Mouse (Mus musculus) heart, embryonic 11.5 days (tissue): ENCODE measurements around the gene Rcc1. TPM values are rescaled to one million over a fixed set of nuclear protein-coding genes. Genes with fewer than 3 reads are reported as not detected.
"Not testable (repeated sequence)": the region's sequence is repeated elsewhere in the genome, so short reads cannot be mapped to it uniquely, and the experiment has no call there.

Experiments used
- ATAC-seq: fragments of 200-750 bp; cut with Nextera tagmentation; replicated peaks from 2 replicates; pipeline ENCODE4 v1.8.0; 2017; ENCODE audit warnings: moderate library complexity; ENCODE audit not compliant: insufficient number of reproducible peaks, low FRiP score, low TSS enrichment
- H3K27ac ChIP-seq: fragments of 300-500 bp; sonication (generic); 2 replicates; pipeline ENCODE4 v1.5.1; 2014; ENCODE audit warnings: mild to moderate bottlenecking, low read depth, low read length
- H3K27me3 ChIP-seq: fragments of 300-500 bp; sonication (generic); 2 replicates; pipeline ENCODE4 v1.6.1; 2014; ENCODE audit warnings: mild to moderate bottlenecking, low read length, mixed read lengths; ENCODE audit not compliant: control insufficient read depth, insufficient read depth
- H3K36me3 ChIP-seq: fragments of 300-500 bp; sonication (generic); 2 replicates; pipeline ENCODE4 v1.6.1; 2014; ENCODE audit warnings: mild to moderate bottlenecking, low read length, moderate library complexity, mixed read lengths; ENCODE audit not compliant: control insufficient read depth, insufficient read depth
- H3K4me1 ChIP-seq: fragments of 300-500 bp; sonication (generic); 2 replicates; pipeline ENCODE4 v1.6.1; 2014; ENCODE audit warnings: low read length; ENCODE audit not compliant: control insufficient read depth, insufficient read depth
- H3K4me2 ChIP-seq: fragments of 300-500 bp; sonication (generic); 2 replicates; pipeline ENCODE4 v1.6.1; 2014; ENCODE audit warnings: mild to moderate bottlenecking, moderate library complexity
- H3K4me3 ChIP-seq: fragments of 300-500 bp; sonication (generic); 2 replicates; pipeline ENCODE4 v1.5.1; 2014; ENCODE audit warnings: low read depth, low read length
- H3K9ac ChIP-seq: fragments of 300-500 bp; sonication (generic); 2 replicates; pipeline ENCODE4 v1.6.1; 2014; ENCODE audit warnings: mild to moderate bottlenecking, low read depth, low read length, moderate library complexity
- H3K9me3 ChIP-seq: fragments of 300-500 bp; sonication (generic); replicated peaks from 2 replicates; pipeline ENCODE4 v1.6.1; 2016; ENCODE audit warnings: low read length; ENCODE audit not compliant: control insufficient read depth
- WGBS: fragments of 180-500 bp; shearing (Covaris S2); extraction: QIAGEN DNeasy Blood & Tissue Kit; methylation state at CpG from one replicate; pipeline ENCODE4 v1.1.7; 2014; ENCODE audit not compliant: insufficient replicate concordance; 5-methylcytosine and 5-hydroxymethylcytosine counted together
- polyA plus RNA-seq: library from polyadenylated mRNA; unstranded; fragments of >200 nt; fragmentation: Nextera tagmentation; extraction: Ambion mirVana; gene quantifications from 2 replicates; pipeline ENCODE4 v1.2.1, GENCODE M21; 2014

Rcc1 gene
- polyA plus RNA-seq, 1 experiment from 2014 or later: 28.1 TPM

DNA sequence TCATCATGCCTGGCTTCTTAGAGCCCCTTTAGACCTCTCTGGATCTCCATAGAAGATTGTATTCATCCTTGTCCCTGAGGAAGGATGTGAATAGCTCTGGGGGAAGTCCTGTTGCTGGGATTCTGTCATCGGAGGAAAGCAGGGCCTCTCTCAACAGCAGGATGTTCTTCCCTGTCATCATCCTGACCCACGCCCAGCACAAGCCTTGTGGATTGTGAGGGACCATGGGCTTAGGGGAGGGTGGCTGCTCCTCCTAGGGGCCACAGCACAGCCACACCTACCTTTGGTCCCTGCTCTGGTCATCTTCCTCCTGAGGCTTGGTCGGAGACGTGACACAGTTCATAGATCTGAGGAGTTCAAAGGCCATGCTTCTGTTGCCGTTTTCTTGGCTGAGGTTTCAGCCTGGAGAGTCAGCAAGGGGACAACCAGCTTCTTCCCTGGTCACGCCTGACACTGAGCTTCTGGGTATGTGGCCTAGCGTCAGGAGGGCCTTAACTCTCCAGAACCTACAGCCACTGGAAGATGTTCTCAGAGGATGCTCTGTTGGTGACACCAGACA, 59.6 kb downstream of the Rcc1 start:
- Histone ChIP-seq H3K36me3 (peaks cover 16% of the 10 kb centered on the region), H3K4me3 (no peak overlapping the region), H3K4me2 (no peak overlapping the region), H3K27ac (no peak overlapping the region), H3K9me3 (peaks cover 3% of the 10 kb centered on the region; the same call in 1 of the 2 replicates), H3K9ac (no peak overlapping the region), H3K27me3 (no peaks in the 10 kb centered on the region), H3K4me1 (no peaks in the 10 kb centered on the region)
- WGBS: 81% methylated on average over 7 of the region's 7 CpGs
- no peak for ATAC-seq

DNA sequence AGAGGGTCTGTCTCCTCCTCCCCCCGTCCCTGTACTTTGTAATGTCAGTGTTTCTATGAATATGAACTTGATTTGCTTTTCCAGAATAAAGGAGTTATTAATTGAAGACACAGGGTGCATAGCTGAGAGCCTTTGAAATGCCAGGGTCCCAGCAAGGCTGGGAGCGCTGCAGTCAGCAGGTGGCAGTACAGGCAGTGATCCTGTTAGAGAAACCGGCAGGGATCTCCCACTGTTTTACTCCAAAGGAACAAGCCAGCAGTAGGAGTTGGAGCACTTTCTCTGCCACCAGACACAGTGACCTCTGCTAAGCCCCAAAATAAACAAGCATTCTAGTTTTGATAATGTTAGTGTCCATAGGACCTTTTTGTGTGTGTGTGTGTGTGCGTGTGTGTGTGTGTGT, 60.4 kb downstream of the Rcc1 start:
- Histone ChIP-seq H3K4me3 (no peak overlapping the region), H3K9ac (no peak overlapping the region), H3K27me3 (no peaks in the 10 kb centered on the region), H3K4me2 (no peak overlapping the region), H3K9me3 (peaks cover 3% of the 10 kb centered on the region; the same call in 1 of the 2 replicates), H3K4me1 (no peaks in the 10 kb centered on the region), H3K36me3 (peaks cover 16% of the 10 kb centered on the region), H3K27ac (no peak overlapping the region)
- no peak for ATAC-seq
- WGBS: 51% methylated on average over 4 of the region's 4 CpGs

GRCm38 (mm10) chr4:132291624-132292335, 61.6 kb downstream of the Rcc1 start:
- no peak overlapping the region for H3K4me3 ChIP-seq

GRCm38 (mm10) chr4:132291056-132291455, 62.3 kb downstream of the Rcc1 start:
- WGBS: 92% methylated on average over 4 of the region's 4 CpGs
- H3K27me3 ChIP-seq: no peaks in the 10 kb centered on the region
- no peak for ATAC-seq
- peaks cover 3% of the 10 kb centered on the region; the same call in 1 of the 2 replicates for H3K9me3 ChIP-seq
- no peak overlapping the region for H3K27ac ChIP-seq
- no peak overlapping the region for H3K9ac ChIP-seq
- peaks cover 21% of the 10 kb centered on the region for H3K36me3 ChIP-seq
- H3K4me3 ChIP-seq: no peak overlapping the region
- no peak overlapping the region for H3K4me2 ChIP-seq
- H3K4me1 ChIP-seq: no peaks in the 10 kb centered on the region

More at GRCm38 (mm10) chr4:132291624-132292335, 61.6 kb downstream of the Rcc1 start:
- Histone ChIP-seq H3K36me3 (peaks cover 18% of the 10 kb centered on the region), H3K27me3 (no peaks in the 10 kb centered on the region), H3K4me2 (no peak overlapping the region), H3K27ac (no peak overlapping the region), H3K9me3 (peaks cover 3% of the 10 kb centered on the region; the same call in 1 of the 2 replicates), H3K9ac (no peak overlapping the region), H3K4me1 (no peaks in the 10 kb centered on the region)
- 82% methylated on average over 12 of the region's 12 CpGs for WGBS
- no peak for ATAC-seq

- 88% methylated on average over 2 of the region's 5 CpGs for WGBS
- peaks cover 26% of the 10 kb centered on the region for H3K36me3 ChIP-seq
- H3K4me3 ChIP-seq, H3K27me3 ChIP-seq, H3K4me1 ChIP-seq, H3K27ac ChIP-seq, H3K9me3 ChIP-seq, H3K9ac ChIP-seq, ATAC-seq, H3K4me2 ChIP-seq: not testable (repeated sequence)
Measured at GRCm38 (mm10) chr4:132288840-132289239, 64.6 kb downstream of the Rcc1 start.

Other genes starting within 250 kb of the Rcc1 start
- 0.53 and 1.3 TPM in 2 replicates for gene Oprd1, start 209.1 kb downstream of the Rcc1 start, polyA plus RNA-seq
- 72.5 and 77.9 TPM in 2 replicates for gene Ythdf2, start 141.3 kb downstream of the Rcc1 start, polyA plus RNA-seq
- gene Gmeb1, start 92.0 kb downstream of the Rcc1 start, polyA plus RNA-seq: 28.1 and 28.3 TPM in 2 replicates
- gene Taf12, start 79.2 kb downstream of the Rcc1 start, polyA plus RNA-seq: 35.7 and 37.3 TPM in 2 replicates
- gene Rab42, start 50.2 kb downstream of the Rcc1 start, polyA plus RNA-seq: 0.57 and 1.8 TPM in 2 replicates
- 72.0 and 81.8 TPM in 2 replicates for gene Trnau1ap, start 24.1 kb downstream of the Rcc1 start, polyA plus RNA-seq
- gene Phactr4, start 68.9 kb upstream of the Rcc1 start, polyA plus RNA-seq: 24.5 and 29.1 TPM in 2 replicates
- 12.4 and 17.4 TPM in 2 replicates for gene Med18, start 110.3 kb upstream of the Rcc1 start, polyA plus RNA-seq
- gene Sesn2, start 156.9 kb upstream of the Rcc1 start, polyA plus RNA-seq: 4.1 and 6.2 TPM in 2 replicates
- 1,210 and 1,262 TPM in 2 replicates for gene Atpif1, start 180.1 kb upstream of the Rcc1 start, polyA plus RNA-seq
- gene Dnajc8, start 181.9 kb upstream of the Rcc1 start, polyA plus RNA-seq: 157 and 162 TPM in 2 replicates
- gene Ptafr, start 210.5 kb upstream of the Rcc1 start, polyA plus RNA-seq: 0.23 and 0.40 TPM in 2 replicates